Mouse (Mus musculus) heart, adult 2 months (tissue): ENCODE results near the gene Poldip2.

Experiments used
- CTCF ChIP-seq: fragments of 200-600 bp; IDR thresholded peaks from 2 replicates; pipeline ENCODE4 v1.8.1; 2022; ENCODE audit warnings: antibody characterized with exemption, mild to moderate bottlenecking, moderate library complexity
- EP300 ChIP-seq: fragments of 200-500 bp; IDR thresholded peaks from 2 replicates; pipeline ENCODE4 v1.6.1; 2011; ENCODE audit warnings: low read depth, low read length, control low read depth; ENCODE audit not compliant: insufficient read depth
- POLR2A ChIP-seq: fragments of 200-500 bp; IDR thresholded peaks from 2 replicates; pipeline ENCODE4 v1.6.1; 2011; ENCODE audit warnings: mild to moderate bottlenecking, low read depth, low read length, control low read depth; ENCODE audit not compliant: insufficient read depth

- TF ChIP-seq EP300 (no peak), POLR2A (no peak), CTCF (no peak)
These were observed 36.7 kb upstream of the Poldip2 start for GRCm38 (mm10) chr11:78475289-78475688.
